Mouse (Mus musculus) cerebellum, adult 2 months (tissue): ENCODE results near the gene Pirt. TPM values are rescaled to one million over a fixed set of nuclear protein-coding genes. Genes with fewer than 3 reads are reported as not detected.

Experiments
- DNase-seq, 2 experiments: peaks; one replicate each; pipeline ENCODE4 v3.0.0; 2021
- H3K27ac ChIP-seq: fragments of 200-500 bp; 2 replicates; pipeline ENCODE4 v1.5.1; 2012; ENCODE audit warnings: low read length, control low read depth, inconsistent platforms; ENCODE audit not compliant: insufficient read depth
- H3K27me3 ChIP-seq: fragments of 200-500 bp; 2 replicates; pipeline ENCODE4 v1.6.1; 2012; ENCODE audit warnings: inconsistent platforms, mild to moderate bottlenecking, low read length, moderate library complexity; ENCODE audit not compliant: control insufficient read depth, insufficient read depth
- H3K4me1 ChIP-seq: fragments of 200-500 bp; 2 replicates; pipeline ENCODE4 v1.6.1; 2011; ENCODE audit warnings: low read length; ENCODE audit not compliant: control insufficient read depth, insufficient read depth
- H3K4me3 ChIP-seq: fragments of 200-500 bp; replicated peaks from 2 replicates; pipeline ENCODE3; 2011; ENCODE audit warnings: mild to moderate bottlenecking, low read depth, low read length, control low read depth; ENCODE audit not compliant: insufficient read depth
- CTCF ChIP-seq: fragments of 200-500 bp; IDR thresholded peaks from 2 replicates; pipeline ENCODE4 v1.5.1; 2011; ENCODE audit warnings: low read depth, mild to moderate bottlenecking, control low read depth, low read length, moderate library complexity, borderline replicate concordance; ENCODE audit not compliant: insufficient read depth
- POLR2A ChIP-seq: fragments of 200-500 bp; IDR thresholded peaks from 2 replicates; pipeline ENCODE4 v1.6.1; 2011; ENCODE audit warnings: low read length, control low read depth, borderline replicate concordance; ENCODE audit not compliant: insufficient read depth
- WGBS: fragments of 180-500 bp; shearing (Covaris S2); methylation state at CpG from one replicate; pipeline ENCODE4 v1.1.7; 2018; 5-methylcytosine and 5-hydroxymethylcytosine counted together
- polyA plus RNA-seq: library from polyadenylated mRNA; depleted of rRNA; stranded (reverse); fragments of >200 nt; gene quantifications from 2 replicates; pipeline ENCODE4 v1.2.3, GENCODE M21; 2012; rRNA removed

Pirt gene
- 0.35 and 0.43 TPM in 2 replicates for polyA plus RNA-seq

GRCm38 (mm10) chr11:66911811-66912210, at the start of gene Pirt:
Gene Pirt, plus strand, starts transcription at chr11:66911981.
- Histone ChIP-seq H3K4me1 (no peaks in the 10 kb centered on the region), H3K4me3 (no peak within 1 kb of the TSS), H3K27ac (no peak within 1 kb of the TSS), H3K27me3 (no peaks in the 10 kb centered on the region)
- TF ChIP-seq POLR2A: no peak
- TF ChIP-seq CTCF: no peak
- no peak for DNase-seq
- WGBS: 46% methylated on average over 10 of the region's 10 CpGs

- no peak overlapping the region for H3K4me3 ChIP-seq
- no peak overlapping the region for H3K27ac ChIP-seq
- 5% methylated on average over 5 of the region's 5 CpGs for WGBS
- TF ChIP-seq POLR2A: no peak
- TF ChIP-seq CTCF: peak; percentile 46; the same call in 1 of the 2 replicates
- no peaks in the 10 kb centered on the region for H3K4me1 ChIP-seq
- H3K27me3 ChIP-seq: no peaks in the 10 kb centered on the region
- peak in 1 of 2 experiments; percentile 29 for DNase-seq
These were observed 40.1 kb upstream of the Pirt start for GRCm38 (mm10) chr11:66871701-66872100.

GRCm38 (mm10) chr11:66872773-66873470, 38.9 kb upstream of the Pirt start:
- Histone ChIP-seq H3K27ac (no peak overlapping the region), H3K4me3 (no peak overlapping the region), H3K4me1 (no peaks in the 10 kb centered on the region), H3K27me3 (no peaks in the 10 kb centered on the region)
- WGBS: 53% methylated on average over 3 of the region's 3 CpGs
- TF ChIP-seq POLR2A (no peak), CTCF (no peak)
- no peak for DNase-seq

- no peaks in the 10 kb centered on the region for H3K4me1 ChIP-seq
- no peak overlapping the region for H3K27ac ChIP-seq
- DNase-seq: no peak
- WGBS: 50% methylated on average over 2 of the region's 2 CpGs
- no peak for TF ChIP-seq CTCF
- TF ChIP-seq POLR2A: no peak
- no peak overlapping the region for H3K4me3 ChIP-seq
- no peaks in the 10 kb centered on the region for H3K27me3 ChIP-seq
These were observed 30.5 kb upstream of the Pirt start for GRCm38 (mm10) chr11:66881291-66881690.

GRCm38 (mm10) chr11:66882224-66883040, 29.3 kb upstream of the Pirt start:
- 48% methylated on average over 7 of the region's 7 CpGs for WGBS
- H3K4me3 ChIP-seq: no peak overlapping the region
- TF ChIP-seq POLR2A: no peak
- no peak for TF ChIP-seq CTCF
- no peak overlapping the region for H3K27ac ChIP-seq
- no peak for DNase-seq
- H3K4me1 ChIP-seq: no peaks in the 10 kb centered on the region
- no peaks in the 10 kb centered on the region for H3K27me3 ChIP-seq

- peak in 1 of 2 experiments; percentile 13 for DNase-seq
- no peak for TF ChIP-seq POLR2A
- no peak for TF ChIP-seq CTCF
- WGBS: 14% methylated on average over 3 of the region's 3 CpGs
- no peaks in the 10 kb centered on the region for H3K27me3 ChIP-seq
- H3K4me3 ChIP-seq: no peak overlapping the region
- peaks cover 8% of the 10 kb centered on the region for H3K4me1 ChIP-seq
- H3K27ac ChIP-seq: no peak overlapping the region
These were observed 19.2 kb upstream of the Pirt start for GRCm38 (mm10) chr11:66892536-66892935.

- H3K4me1 ChIP-seq: no peaks in the 10 kb centered on the region; the same call in 1 of the 2 replicates
- no peaks in the 10 kb centered on the region for H3K27me3 ChIP-seq
- TF ChIP-seq POLR2A (no peak), CTCF (no peak)
- no peak for DNase-seq
- WGBS: 94% methylated on average over 2 of the region's 2 CpGs
- no peak overlapping the region for H3K27ac ChIP-seq
- no peak overlapping the region for H3K4me3 ChIP-seq
These were observed 13.0 kb upstream of the Pirt start for GRCm38 (mm10) chr11:66898747-66899146.

- Histone ChIP-seq H3K27me3 (no peaks in the 10 kb centered on the region), H3K4me1 (no peaks in the 10 kb centered on the region; the same call in 1 of the 2 replicates), H3K27ac (no peak overlapping the region), H3K4me3 (no peak overlapping the region)
- DNase-seq: peak; percentile 41 to 64
- peak; percentile 80 for TF ChIP-seq CTCF
- TF ChIP-seq POLR2A: no peak
- WGBS: 19% methylated on average over 7 of the region's 7 CpGs
These were observed 12.4 kb upstream of the Pirt start for GRCm38 (mm10) chr11:66899426-66899825.
